Mouse (Mus musculus) spleen, postnatal 14 days (tissue): ENCODE results near the gene Acbd3.

ENCODE experiments used
- DNase-seq, 2 experiments: peaks; one replicate each; pipeline ENCODE4 v3.0.0; 2021 to 2022; ENCODE audit warnings: low spot score in 2 of 2

The Acbd3 gene

DNA sequence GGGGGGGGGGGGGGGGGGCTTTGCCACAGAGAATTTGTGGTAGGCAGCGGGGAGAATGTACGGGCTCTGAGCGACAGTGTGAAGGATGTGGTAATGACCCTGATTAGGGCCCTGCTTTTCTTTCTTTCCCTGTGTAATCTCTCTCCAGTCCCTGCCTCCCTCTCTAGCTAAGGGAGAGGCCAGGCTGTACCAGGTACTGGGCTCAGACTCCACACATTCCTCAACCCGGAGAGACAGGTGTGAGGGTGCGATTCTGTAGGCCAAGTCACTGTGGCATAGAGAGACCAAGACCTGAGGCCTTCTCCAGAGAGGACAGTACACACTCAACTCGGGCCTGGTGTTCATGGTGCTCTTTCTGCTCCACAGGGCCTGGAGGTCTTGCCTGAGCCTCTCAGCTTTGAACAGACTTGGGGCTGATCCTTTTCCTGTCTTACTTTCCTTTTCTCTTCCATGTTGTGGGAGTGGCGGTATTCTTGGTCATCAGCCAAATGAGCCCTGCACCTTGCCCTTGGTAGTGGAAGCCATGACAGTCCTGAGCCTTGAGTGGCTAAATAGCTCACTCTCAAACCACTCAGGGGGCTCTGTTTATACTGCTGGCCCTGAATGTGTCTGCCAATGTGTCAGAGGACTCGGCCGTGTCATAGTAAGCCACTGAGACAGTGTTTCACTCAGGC is 57.2 kb downstream of the Acbd3 start:
- DNase-seq, result no peak

DNA sequence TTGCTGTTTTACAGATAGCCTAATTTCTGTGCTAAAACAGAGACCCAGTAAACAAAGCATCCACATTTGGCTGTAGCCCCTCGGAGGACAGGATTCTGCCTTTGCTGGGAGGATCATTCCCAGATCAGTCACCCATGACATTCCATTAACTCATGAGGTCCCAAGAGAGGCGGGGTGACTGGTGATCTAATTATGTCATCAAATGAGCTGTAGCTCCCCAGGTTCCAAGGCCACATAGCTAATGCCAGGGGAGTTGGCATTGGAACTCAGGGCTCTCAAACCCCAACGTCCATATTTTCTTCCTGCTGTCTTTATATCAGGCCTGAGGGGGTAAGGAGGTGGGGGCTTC is 57.7 kb downstream of the Acbd3 start:
- DNase-seq, result no peak

DNA sequence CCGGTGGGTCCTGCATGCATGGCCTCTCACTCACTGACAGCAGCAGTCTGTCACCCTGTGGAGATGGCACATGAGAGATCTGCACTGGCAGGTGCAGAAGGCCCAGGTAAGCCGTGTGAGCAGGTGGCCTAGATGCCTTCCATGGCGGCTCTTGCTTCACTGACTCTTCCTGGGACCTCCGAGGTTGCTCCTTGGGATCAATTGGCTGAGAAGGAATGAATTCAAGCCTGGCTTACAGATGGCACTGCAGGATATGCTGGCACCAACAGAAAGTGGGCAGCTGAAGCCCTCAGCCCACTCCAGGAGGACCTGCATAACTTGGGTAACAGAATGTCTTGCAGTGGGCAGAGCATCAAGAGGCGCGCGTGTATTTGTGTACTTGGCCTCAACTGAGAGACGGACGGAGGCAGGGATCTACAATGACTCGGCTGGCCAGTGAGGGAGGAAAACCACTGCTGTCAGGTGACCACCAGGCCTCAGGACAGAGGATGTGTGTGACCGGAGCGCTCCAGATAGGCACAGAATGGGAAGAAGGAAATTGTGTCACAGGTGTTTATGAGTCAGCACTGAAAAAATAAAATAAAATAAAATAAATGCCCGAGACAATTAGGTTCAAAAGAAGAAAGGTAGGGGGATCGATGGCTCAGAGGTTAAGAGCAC is 66.1 kb downstream of the Acbd3 start:
- DNase-seq, result no peak

DNA sequence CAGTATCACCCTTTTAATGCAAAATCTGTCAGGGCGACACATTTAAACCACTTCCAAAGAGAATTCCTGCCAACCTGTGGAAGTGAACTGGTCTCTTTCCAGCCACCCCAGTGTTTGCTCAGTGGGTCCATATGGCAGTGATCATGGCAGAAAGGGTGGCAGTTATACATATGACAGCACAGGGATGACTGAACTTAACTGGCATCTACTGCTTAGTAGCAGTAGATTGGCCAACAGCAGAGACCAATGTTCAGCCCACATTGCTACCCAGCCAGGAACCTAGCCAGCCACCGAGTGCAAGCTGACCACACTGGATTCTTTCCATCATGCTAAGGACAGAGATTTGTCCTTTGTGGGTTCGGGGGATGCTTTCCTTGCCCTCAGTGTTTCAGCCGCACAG is 67.0 kb downstream of the Acbd3 start:
- DNase-seq, result no peak

DNA sequence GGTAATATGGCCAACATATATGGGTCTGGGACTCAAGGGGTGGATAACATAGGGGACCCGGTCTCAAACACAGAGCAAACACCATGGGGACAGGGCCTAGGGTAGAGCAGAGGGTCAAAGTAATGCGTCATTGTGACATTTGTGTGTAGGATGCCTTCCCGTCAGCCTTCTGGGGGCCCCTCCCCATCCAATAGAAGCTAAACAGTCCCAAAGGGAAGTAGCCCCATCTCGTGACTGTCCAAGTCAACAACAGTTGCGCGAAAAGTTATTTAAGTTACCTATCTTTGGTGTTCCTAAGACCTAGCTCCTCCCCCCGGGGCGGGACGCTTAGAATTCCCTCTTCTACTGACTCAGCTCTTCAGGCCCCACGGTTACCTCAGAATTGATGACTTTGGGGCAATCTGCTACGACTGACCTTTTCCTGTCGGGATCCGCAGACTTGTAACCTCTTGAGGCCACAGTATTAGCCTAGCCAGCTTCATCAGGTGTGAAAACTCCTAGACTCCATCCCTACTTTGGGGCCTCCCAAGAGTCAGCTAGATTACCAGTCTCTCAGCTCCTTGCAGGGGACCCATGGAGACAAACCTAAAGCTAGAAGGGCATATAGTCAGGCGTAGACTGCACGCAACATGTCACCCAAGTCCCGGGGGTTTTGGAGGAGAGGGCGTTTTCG is 67.7 kb downstream of the Acbd3 start:
- no peak for DNase-seq

DNA sequence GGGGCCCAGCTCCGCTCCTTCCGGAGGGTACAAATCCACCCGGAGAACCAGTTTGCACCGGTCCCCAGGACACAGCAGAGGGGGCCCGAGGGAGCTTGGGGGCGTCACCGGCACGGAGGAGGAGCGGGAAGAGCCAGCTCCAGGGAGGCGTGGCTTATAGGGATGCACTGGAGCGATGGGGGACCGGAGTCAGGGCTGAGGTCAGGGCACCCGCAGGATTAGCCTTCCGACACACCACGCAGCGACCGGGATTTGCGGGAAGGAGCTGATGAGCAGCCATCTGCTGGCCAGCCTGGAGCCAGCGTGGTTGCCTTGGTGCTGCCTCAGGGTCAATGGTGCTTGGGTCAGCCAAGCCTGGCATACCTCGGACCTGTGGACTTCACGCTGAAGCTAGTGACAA is 68.3 kb downstream of the Acbd3 start:
- DNase-seq, result no peak

DNA sequence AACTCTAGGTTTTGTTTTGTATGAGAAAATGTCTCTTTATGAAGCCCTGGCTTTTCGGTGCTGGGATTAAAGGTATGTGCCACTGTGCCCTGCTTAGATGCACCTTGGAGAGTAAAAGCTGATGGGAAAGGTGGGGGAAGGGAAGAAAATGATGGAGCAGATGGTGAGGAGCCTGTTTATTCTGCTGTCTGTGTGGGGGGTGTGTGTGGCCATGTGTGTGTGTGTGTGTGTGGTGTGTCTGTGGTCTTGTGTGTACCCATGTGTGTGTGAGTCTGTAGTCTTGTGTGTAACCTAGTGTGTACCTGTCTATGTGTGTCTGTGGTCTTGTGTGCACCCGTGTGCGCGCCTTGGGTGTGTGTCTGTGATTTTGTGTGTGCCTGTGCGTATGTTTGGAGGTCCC is 72.8 kb downstream of the Acbd3 start:
- no peak for DNase-seq

DNA sequence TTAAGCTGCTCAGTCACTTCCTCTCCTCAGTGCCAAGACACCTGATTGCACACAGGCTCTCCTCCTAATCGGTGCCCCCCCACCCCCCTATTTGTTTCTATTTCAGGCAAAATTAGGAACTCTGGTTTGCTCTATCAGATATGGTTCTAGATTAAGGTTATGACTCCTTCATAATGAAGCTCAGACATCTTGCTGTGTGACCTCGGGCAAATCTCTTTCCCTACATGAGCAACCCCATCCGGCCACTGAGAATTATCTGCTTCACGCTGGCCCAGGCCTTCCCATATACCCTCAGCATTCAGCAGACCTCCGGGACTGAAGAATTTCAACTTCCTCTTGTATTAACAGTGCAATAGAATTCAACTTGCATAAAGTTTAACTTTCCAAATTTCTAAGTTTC is 73.4 kb downstream of the Acbd3 start:
- no peak for DNase-seq

DNA sequence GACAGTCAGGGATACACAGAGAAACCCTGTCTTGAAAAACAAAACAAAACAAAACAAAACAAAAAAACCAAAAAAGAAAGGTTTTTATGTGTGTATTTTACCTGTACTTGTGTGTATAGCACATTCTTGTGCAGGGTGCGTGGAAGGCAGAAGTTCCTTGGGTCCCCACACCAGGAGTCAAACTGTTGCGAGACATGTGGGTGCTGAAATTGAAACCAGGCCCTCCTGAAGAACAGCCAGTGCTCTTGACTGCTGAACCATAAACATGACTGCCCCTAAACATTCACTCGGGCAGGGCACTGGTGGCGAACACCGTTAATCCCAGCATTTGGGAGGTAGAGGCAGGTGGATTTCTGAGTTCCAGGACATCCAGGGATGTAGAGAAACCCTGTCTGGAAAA is 74.2 kb downstream of the Acbd3 start:
- no peak for DNase-seq

DNA sequence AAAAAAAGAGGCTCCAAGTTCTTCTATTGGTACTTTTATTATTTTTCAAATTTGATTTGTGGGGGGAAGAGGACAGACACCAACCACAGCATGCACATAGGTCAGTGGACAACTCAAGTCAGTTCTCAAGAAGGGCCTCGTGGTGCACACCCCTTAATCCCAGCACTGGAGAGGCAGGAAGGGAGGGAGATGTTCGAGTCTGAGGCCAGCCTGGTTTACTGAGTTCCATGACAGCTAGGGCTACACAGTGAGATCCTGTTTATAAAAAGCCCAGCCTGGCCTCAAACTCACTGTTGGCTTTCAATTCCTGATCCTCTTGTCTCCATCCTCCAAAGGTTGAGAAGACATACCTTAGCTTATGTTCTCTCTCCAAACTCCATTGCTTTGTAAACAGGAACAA is 75.0 kb downstream of the Acbd3 start:
- DNase-seq, result no peak

DNA sequence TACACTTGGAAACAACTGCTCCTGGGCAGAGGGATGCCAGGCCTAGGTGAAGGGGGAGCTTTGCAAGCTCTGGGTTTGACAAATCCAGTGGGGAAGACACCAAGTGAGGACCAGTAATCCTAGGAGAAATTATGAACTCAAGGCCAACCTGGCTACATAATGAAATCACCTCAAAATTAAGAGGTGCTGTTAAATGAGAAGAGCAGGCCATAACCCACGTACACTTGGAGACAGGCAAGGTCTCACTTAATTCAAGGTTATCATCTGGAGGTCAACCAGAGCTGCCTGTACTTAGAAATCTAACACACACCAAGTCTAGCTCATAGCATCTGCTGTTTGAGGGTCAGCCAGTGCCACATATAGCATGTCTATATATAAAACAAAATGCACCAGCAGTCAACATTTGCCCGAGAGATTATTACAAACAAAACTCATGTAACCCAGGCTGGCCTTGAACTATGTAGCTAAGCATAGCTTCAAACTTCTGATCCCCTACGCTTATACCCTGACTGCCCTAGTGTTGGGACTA is 75.7 kb downstream of the Acbd3 start:
- DNase-seq, result no peak
